Mouse (Mus musculus) stomach, embryonic 16.5 days (tissue): ENCODE results near the gene Bak1. TPM values are rescaled to one million over a fixed set of nuclear protein-coding genes. Genes with fewer than 3 reads are reported as not detected.

Experiments
- ATAC-seq: fragments of 200-750 bp; cut with Nextera tagmentation; 2 replicates; pipeline ENCODE4 v1.8.0; 2017; ENCODE audit warnings: moderate number of reproducible peaks, moderate TSS enrichment; ENCODE audit not compliant: insufficient read depth, low FRiP score
- H3K27ac ChIP-seq: fragments of 300-500 bp; sonication (generic); 2 replicates; pipeline ENCODE4 v1.5.1; 2014; ENCODE audit warnings: low read length
- H3K27me3 ChIP-seq: fragments of 300-500 bp; sonication (generic); 2 replicates; pipeline ENCODE4 v1.6.1; 2014; ENCODE audit warnings: low read length, control low read depth, mixed read lengths; ENCODE audit not compliant: control insufficient read depth, insufficient read depth
- H3K36me3 ChIP-seq: fragments of 300-500 bp; sonication (generic); 2 replicates; pipeline ENCODE4 v1.6.1; 2014; ENCODE audit warnings: low read length; ENCODE audit not compliant: control insufficient read depth, insufficient read depth
- H3K4me1 ChIP-seq: fragments of 300-500 bp; sonication (generic); 2 replicates; pipeline ENCODE4 v1.6.1; 2014; ENCODE audit warnings: low read length, control low read depth, mixed read lengths; ENCODE audit not compliant: control insufficient read depth, insufficient read depth
- H3K4me2 ChIP-seq: fragments of 300-500 bp; sonication (generic); 2 replicates; pipeline ENCODE4 v1.6.1; 2014; ENCODE audit warnings: low read depth, low read length, mixed read lengths
- H3K4me3 ChIP-seq: fragments of 300-500 bp; sonication (generic); replicated peaks from 2 replicates; pipeline ENCODE4 v1.5.1; 2014; ENCODE audit warnings: mild to moderate bottlenecking, low read length
- H3K9ac ChIP-seq: fragments of 300-500 bp; sonication (generic); 2 replicates; pipeline ENCODE4 v1.6.1; 2014; ENCODE audit warnings: low read length
- H3K9me3 ChIP-seq: fragments of 300-500 bp; sonication (generic); replicated peaks from 2 replicates; pipeline ENCODE4 v1.6.1; 2016; ENCODE audit warnings: low read length, control low read depth; ENCODE audit not compliant: control insufficient read depth
- WGBS: fragments of 180-500 bp; shearing (Covaris S2); extraction: QIAGEN DNeasy Blood & Tissue Kit; methylation state at CpG from one replicate; pipeline ENCODE4 v1.1.7; 2014; 5-methylcytosine and 5-hydroxymethylcytosine counted together
- polyA plus RNA-seq: library from polyadenylated mRNA; unstranded; fragments of >200 nt; fragmentation: Nextera tagmentation; extraction: Ambion mirVana; gene quantifications from 2 replicates; pipeline ENCODE4 v1.2.1, GENCODE M21; 2015

Gene Bak1
- polyA plus RNA-seq, 1 experiment from 2014 or later = 6.7 TPM

GRCm38 (mm10) chr17:27021076-27021475 lies 7.7 kb downstream of the Bak1 start:
- no peak overlapping the region for H3K4me2 ChIP-seq
- 85% methylated on average over 14 of the region's 14 CpGs for WGBS
- ATAC-seq = no peak

GRCm38 (mm10) chr17:27018555-27019196 lies 10.1 kb downstream of the Bak1 start:
- no peaks in the 10 kb centered on the region for H3K9me3 ChIP-seq
- WGBS = 33% methylated on average over 12 of the region's 12 CpGs
- H3K4me2 ChIP-seq = peak overlapping the region; percentile 84
- H3K4me1 ChIP-seq = 0 out of 2 replicates have a peak, but pooled peaks cover 3% of the 10 kb centered on the region
- no peak overlapping the region; the same call in 1 of the 2 replicates for H3K27ac ChIP-seq
- no peak for ATAC-seq
- no peaks in the 10 kb centered on the region for H3K27me3 ChIP-seq
- H3K4me3 ChIP-seq = peak overlapping the region; percentile 59
- H3K9ac ChIP-seq = peak overlapping the region; percentile 79
- peaks cover 8% of the 10 kb centered on the region for H3K36me3 ChIP-seq

More at GRCm38 (mm10) chr17:27021076-27021475, 7.7 kb downstream of the Bak1 start:
- Histone ChIP-seq H3K9ac (no peak overlapping the region), H3K4me3 (no peak overlapping the region), H3K27me3 (no peaks in the 10 kb centered on the region), H3K4me1 (0 out of 2 replicates have a peak, but pooled peaks cover 3% of the 10 kb centered on the region), H3K9me3 (no peaks in the 10 kb centered on the region), H3K27ac (no peak overlapping the region), H3K36me3 (peaks cover 8% of the 10 kb centered on the region)

GRCm38 (mm10) chr17:27017564-27018499 lies 11.0 kb downstream of the Bak1 start:
- 0 out of 2 replicates have a peak, but pooled peaks cover 3% of the 10 kb centered on the region for H3K4me1 ChIP-seq
- H3K27ac ChIP-seq = peak overlapping the region; percentile 67
- WGBS = 5% methylated on average over 34 of the region's 34 CpGs
- H3K4me3 ChIP-seq = peak overlapping the region; percentile 59
- peak overlapping the region; percentile 79 for H3K9ac ChIP-seq
- no peaks in the 10 kb centered on the region for H3K27me3 ChIP-seq
- H3K4me2 ChIP-seq = peak overlapping the region; percentile 84
- peak; percentile 82 for ATAC-seq
- H3K36me3 ChIP-seq = peaks cover 8% of the 10 kb centered on the region
- H3K9me3 ChIP-seq = no peaks in the 10 kb centered on the region

GRCm38 (mm10) chr17:27012909-27013308 lies 15.9 kb downstream of the Bak1 start:
- 31% methylated on average over 6 of the region's 6 CpGs for WGBS
- Histone ChIP-seq H3K36me3 (no peaks in the 10 kb centered on the region), H3K9me3 (no peaks in the 10 kb centered on the region), H3K9ac (no peak overlapping the region; the same call in 1 of the 2 replicates), H3K4me3 (no peak overlapping the region), H3K4me1 (0 out of 2 replicates have a peak, but pooled peaks cover 3% of the 10 kb centered on the region), H3K4me2 (no peak overlapping the region), H3K27ac (no peak overlapping the region), H3K27me3 (no peaks in the 10 kb centered on the region)
- no peak for ATAC-seq

GRCm38 (mm10) chr17:27011998-27012672 lies 16.7 kb downstream of the Bak1 start:
- 0 out of 2 replicates have a peak overlapping the region, but pooled peaks have one; percentile 2 for H3K4me2 ChIP-seq

GRCm38 (mm10) chr17:27011167-27011566 lies 17.6 kb downstream of the Bak1 start:
- H3K9ac ChIP-seq = no peak overlapping the region
- H3K36me3 ChIP-seq = no peaks in the 10 kb centered on the region
- 85% methylated on average over 10 of the region's 10 CpGs for WGBS
- no peak for ATAC-seq
- no peak overlapping the region for H3K27ac ChIP-seq
- no peaks in the 10 kb centered on the region for H3K27me3 ChIP-seq
- no peak overlapping the region for H3K4me2 ChIP-seq
- no peaks in the 10 kb centered on the region for H3K4me1 ChIP-seq
- H3K9me3 ChIP-seq = no peaks in the 10 kb centered on the region
- H3K4me3 ChIP-seq = no peak overlapping the region

More at GRCm38 (mm10) chr17:27011998-27012672, 16.7 kb downstream of the Bak1 start:
- 48% methylated on average over 14 of the region's 14 CpGs for WGBS
- no peak overlapping the region for H3K9ac ChIP-seq
- no peaks in the 10 kb centered on the region for H3K9me3 ChIP-seq
- no peaks in the 10 kb centered on the region for H3K4me1 ChIP-seq
- no peak overlapping the region for H3K27ac ChIP-seq
- no peaks in the 10 kb centered on the region for H3K27me3 ChIP-seq
- no peak overlapping the region for H3K4me3 ChIP-seq
- peak; percentile 23; the same call in 1 of the 2 replicates for ATAC-seq
- H3K36me3 ChIP-seq = no peaks in the 10 kb centered on the region

- 67% methylated on average over 2 of the region's 2 CpGs for WGBS
- Histone ChIP-seq H3K4me1 (no peaks in the 10 kb centered on the region), H3K4me3 (no peak overlapping the region), H3K27me3 (no peaks in the 10 kb centered on the region), H3K4me2 (no peak overlapping the region), H3K36me3 (no peaks in the 10 kb centered on the region), H3K27ac (no peak overlapping the region), H3K9ac (no peak overlapping the region), H3K9me3 (no peaks in the 10 kb centered on the region)
- ATAC-seq = no peak
Measured at GRCm38 (mm10) chr17:27008277-27008676, 20.5 kb downstream of the Bak1 start.

- H3K9ac ChIP-seq = no peak overlapping the region
- no peaks in the 10 kb centered on the region for H3K27me3 ChIP-seq
- H3K4me2 ChIP-seq = no peak overlapping the region
- WGBS = 39% methylated on average over 11 of the region's 11 CpGs
- no peaks in the 10 kb centered on the region for H3K9me3 ChIP-seq
- no peaks in the 10 kb centered on the region for H3K36me3 ChIP-seq
- no peak overlapping the region for H3K4me3 ChIP-seq
- H3K27ac ChIP-seq = no peak overlapping the region
- H3K4me1 ChIP-seq = no peaks in the 10 kb centered on the region
- no peak for ATAC-seq
Measured at GRCm38 (mm10) chr17:27005644-27006043, 23.2 kb downstream of the Bak1 start.
